Mouse (Mus musculus): Measurements from ENCODE around the gene Rpn1.

Gene Rpn1

GRCm38 (mm10) chr6:88116347-88117183 is 32.3 kb downstream of the Rpn1 start:
- in situ Hi-C loops (cut with MboI; ENCODE audit: unreplicated experiment in 2 of 2), result loop anchor here in 1 of 2 experiments (25.0 kb wide), 2 partner anchors 371 to 746 kb away; no protein-coding TSS in a partner anchor

GRCm38 (mm10) chr6:88117184-88117575 is 32.9 kb downstream of the Rpn1 start:
- in situ Hi-C loops (cut with MboI; ENCODE audit: unreplicated experiment in 2 of 2), result loop anchor here in 1 of 2 experiments (25.0 kb wide), 2 partner anchors 370 to 745 kb away; no protein-coding TSS in a partner anchor

GRCm38 (mm10) chr6:88119309-88119708 is 35.0 kb downstream of the Rpn1 start:
- in situ Hi-C loops (cut with MboI; ENCODE audit: unreplicated experiment in 2 of 2), result loop anchor here in 1 of 2 experiments (25.0 kb wide), 2 partner anchors 368 to 743 kb away; no protein-coding TSS in a partner anchor

- in situ Hi-C loops (cut with MboI; ENCODE audit: unreplicated experiment in 2 of 2), result loop anchor here (10.0 to 25.0 kb wide), 4 partner anchors 366 to 794 kb away; partner anchors contain the start of gene Tpra1 (in 1 of the 2)
These were observed 36.5 kb downstream of the Rpn1 start for GRCm38 (mm10) chr6:88120813-88121212.

DNA sequence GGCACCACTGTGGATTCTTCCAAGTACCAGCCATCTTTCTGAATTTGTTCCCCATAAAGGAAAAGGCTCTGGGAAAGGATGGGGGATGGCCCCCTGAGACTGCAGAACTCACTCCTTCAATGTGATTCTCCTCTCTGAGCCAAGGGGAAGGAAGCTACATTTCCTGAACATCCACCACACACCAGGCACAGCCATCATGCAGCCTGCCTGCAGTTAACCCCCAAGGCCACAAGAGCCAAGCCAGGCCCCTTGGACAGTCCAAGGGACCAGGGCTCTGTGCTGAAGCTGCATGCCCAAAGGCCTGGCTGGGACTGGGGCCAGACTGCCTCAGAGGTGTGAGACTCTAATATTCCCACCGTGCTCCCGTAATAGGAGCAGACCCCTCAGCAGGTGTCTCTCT is 37.5 kb downstream of the Rpn1 start:
- in situ Hi-C loops (cut with MboI; ENCODE audit: unreplicated experiment in 2 of 2), result loop anchor here (10.0 to 25.0 kb wide), 4 partner anchors 366 to 793 kb away; partner anchors contain the start of gene Tpra1 (in 1 of the 2)

GRCm38 (mm10) chr6:88123150-88123857 is 39.0 kb downstream of the Rpn1 start:
- in situ Hi-C loops (cut with MboI; ENCODE audit: unreplicated experiment in 2 of 2), result loop anchor here (10.0 to 25.0 kb wide), 4 partner anchors 364 to 791 kb away; partner anchors contain the start of gene Tpra1 (in 1 of the 2)

DNA sequence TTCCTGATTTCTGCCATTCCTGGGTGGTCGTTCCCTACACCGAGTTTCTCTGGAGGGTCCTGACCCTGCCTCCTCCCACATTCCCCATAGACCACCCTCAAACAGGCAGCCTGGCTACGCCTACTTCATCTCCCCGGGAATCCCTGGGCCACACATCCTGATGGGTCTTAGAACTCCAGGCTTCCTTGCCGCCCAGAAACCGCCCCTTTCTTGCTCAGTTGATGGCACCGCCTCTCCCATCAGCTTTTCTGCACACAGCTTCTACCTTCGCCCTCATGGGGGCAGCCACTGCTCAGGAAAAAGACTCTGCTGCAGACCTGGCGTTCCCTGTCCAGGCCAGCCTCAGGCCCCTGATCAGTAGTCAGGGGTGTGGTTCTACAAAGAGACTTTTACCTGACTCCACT is 39.6 kb downstream of the Rpn1 start:
- in situ Hi-C loops (cut with MboI; ENCODE audit: unreplicated experiment in 2 of 2), result loop anchor here (10.0 to 25.0 kb wide), 4 partner anchors 363 to 791 kb away; partner anchors contain the start of gene Tpra1 (in 1 of the 2)

DNA sequence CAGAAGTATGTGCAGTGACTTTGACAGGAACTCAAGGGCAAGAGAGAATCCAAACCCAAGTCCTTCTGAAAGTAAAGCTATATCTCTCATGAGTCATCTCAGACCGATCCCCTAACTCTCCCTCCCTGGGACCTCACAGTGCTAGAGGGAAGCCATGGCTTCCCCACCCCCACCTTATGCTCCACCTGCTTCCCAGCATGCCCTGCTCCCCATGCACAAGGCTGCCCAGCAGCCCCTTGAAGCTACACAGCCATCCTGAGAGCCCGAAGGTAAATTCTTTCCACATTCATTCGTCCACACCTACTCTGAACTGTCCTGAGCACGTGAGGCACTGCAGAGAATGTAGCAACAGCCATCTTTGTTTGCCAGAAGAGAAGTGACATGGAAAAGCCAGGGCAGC is 40.3 kb downstream of the Rpn1 start:
- in situ Hi-C loops (cut with MboI; ENCODE audit: unreplicated experiment in 2 of 2), result loop anchor here (10.0 to 25.0 kb wide), 4 partner anchors 363 to 790 kb away; partner anchors contain the start of gene Tpra1 (in 1 of the 2)

- in situ Hi-C loops (cut with MboI; ENCODE audit: unreplicated experiment in 2 of 2), result loop anchor here (10.0 kb wide), 2 partner anchors 779 to 789 kb away; partner anchors contain the start of gene Tpra1 (in 1 of the 2)
These were observed 41.5 kb downstream of the Rpn1 start for GRCm38 (mm10) chr6:88125815-88126214.

GRCm38 (mm10) chr6:88131521-88131920 is 47.2 kb downstream of the Rpn1 start:
- in situ Hi-C loops (cut with MboI; ENCODE audit: unreplicated experiment in 2 of 2), result no loop called here

DNA sequence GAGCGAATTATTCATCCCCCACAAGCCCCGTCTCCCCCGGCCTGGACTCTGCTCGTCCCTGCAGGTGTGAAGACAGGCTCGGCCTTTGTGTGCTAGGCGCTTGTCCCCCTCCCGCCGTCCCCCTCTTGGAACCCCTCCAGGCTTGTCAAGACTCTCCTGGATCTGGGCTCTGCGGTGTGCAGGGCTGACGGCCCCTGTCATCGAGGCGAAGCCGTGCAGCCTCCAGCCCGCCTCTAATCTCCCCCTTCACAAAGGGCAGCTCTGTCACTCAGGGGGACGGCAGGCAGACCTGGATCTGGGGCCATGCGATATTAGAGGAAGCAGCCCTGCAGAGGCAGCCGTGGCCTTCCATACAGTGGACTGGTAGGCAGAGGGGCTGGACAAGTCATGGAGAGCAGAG is 47.8 kb downstream of the Rpn1 start:
- in situ Hi-C loops (cut with MboI; ENCODE audit: unreplicated experiment in 2 of 2), result no loop called here

DNA sequence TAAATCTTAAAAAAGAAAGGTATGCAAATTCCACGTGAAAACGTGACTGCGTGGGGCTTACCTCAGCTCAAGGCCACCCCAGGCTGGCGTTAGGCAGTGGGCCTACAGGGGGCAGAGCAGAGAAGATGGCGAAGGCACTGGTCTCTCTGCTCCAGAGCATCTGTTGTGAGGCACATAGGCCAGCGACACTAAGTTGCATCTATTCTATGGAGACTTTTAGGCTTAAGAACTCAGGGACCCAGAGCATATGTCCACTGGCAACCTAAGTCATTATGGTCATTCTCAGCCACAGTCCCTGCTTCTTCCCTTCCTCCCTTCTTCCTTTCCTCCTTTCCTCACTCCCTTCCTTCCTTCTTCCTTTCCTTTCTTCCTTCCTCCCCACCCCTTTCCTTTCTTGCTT is 48.8 kb downstream of the Rpn1 start:
- in situ Hi-C loops (cut with MboI; ENCODE audit: unreplicated experiment in 2 of 2), result no loop called here

GRCm38 (mm10) chr6:88133878-88134277 is 49.6 kb downstream of the Rpn1 start:
- in situ Hi-C loops (cut with MboI; ENCODE audit: unreplicated experiment in 2 of 2), result no loop called here

DNA sequence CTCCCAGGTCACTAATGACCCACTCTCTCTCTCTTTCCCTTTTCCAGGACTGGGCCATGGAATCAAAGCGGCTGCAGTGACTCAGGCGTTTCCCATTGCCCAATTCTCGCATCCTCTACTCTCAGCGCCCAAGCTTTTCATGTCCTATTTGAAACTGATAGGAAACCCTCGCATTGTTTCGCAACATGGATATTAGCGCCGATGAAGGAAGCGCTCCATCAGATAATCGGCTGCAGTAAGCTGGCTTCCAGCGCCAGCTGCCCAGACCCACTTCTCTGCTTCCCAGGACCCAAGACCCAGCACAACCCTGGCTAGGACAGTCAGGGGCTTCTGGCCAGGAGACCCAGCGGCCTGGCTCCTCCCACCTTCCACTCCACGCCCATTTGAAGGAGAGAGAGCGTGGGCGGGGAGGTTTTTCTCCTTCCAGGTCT is 51.9 kb downstream of the Rpn1 start:
- in situ Hi-C loops (cut with MboI; ENCODE audit: unreplicated experiment in 2 of 2), result no loop called here

DNA sequence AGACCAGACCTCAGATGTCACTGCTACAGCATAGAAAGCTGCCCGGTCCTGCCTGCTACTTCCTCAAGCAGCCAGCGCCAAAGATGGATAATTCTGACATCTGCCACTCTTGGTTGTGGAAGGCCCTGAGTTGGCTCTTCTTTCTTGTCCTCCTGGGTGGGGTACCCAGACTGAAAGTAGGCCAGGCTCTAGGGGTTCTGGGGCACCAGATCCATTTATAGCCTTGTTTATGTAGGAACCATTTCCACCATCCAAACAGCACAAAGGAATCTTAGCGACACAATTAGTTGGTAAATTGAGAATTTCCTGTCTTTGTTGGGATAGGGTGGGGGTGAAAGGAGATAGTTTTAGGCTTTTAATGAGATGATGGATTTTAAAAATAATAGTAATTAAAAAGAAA is 54.2 kb downstream of the Rpn1 start:
- in situ Hi-C loops (cut with MboI; ENCODE audit: unreplicated experiment in 2 of 2), result no loop called here

DNA sequence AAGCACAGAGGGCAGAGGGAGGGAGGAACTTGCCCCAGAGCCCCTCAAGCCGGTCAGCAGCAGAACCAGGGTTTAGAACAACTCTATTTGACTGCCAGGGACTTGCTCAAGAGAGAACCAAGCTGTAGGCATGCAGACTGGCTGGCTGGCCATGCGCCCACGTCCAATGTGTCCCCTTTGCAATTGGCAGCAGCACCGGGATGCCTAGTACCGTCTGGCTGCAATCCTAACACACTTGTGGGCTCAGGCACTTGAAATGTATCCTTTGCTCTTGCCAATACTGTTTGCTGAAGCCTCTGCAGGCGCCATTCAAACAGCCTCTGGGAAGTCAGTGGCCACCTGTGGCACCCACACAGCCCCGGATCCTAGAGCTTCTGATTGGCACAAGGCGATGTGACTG is 56.0 kb downstream of the Rpn1 start:
- in situ Hi-C loops (cut with MboI; ENCODE audit: unreplicated experiment in 2 of 2), result no loop called here

GRCm38 (mm10) chr6:88145793-88146192 is 61.5 kb downstream of the Rpn1 start:
- in situ Hi-C loops (cut with MboI; ENCODE audit: unreplicated experiment in 2 of 2), result no loop called here

DNA sequence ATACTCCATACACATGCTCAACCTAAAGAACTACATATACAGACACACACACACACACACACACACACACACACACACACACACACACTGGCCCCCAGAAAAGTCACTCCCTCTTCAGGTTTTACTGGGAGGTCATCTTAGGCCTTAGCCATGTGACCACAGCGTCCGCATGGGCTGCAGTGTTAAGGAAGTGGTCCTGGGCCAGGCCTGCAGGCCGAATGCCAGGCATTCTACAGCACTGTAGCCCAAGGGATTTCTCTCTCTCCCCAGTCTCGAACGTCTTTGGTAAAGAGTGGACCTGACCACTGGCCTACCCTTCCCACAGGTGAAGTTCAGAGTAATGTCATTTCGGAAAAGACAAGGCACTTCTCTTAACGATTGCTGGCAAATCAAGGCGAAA is 62.3 kb downstream of the Rpn1 start:
- in situ Hi-C loops (cut with MboI; ENCODE audit: unreplicated experiment in 2 of 2), result no loop called here

- in situ Hi-C loops (cut with MboI; ENCODE audit: unreplicated experiment in 2 of 2), result no loop called here
These were observed 63.2 kb downstream of the Rpn1 start for GRCm38 (mm10) chr6:88147411-88148003.

DNA sequence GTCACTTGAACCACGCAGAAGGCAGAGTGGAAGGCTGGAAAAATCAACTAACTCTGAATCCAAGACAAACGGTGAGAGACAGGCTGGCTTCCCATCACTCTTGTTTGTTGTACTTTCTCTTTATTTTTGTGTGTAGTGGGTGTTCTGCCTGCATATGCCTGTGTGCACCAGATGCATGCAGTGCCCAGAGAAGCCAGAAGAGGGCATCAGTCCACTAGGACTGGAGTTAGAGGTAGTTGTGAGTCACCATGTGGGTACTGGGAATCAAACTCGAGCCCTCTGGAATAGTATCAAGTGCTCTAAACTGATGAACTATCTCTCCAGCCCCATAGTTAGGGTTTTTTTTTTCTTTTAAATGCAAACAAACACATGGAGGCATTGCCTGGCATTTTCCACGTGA is 67.1 kb downstream of the Rpn1 start:
- in situ Hi-C loops (cut with MboI; ENCODE audit: unreplicated experiment in 2 of 2), result no loop called here
